In the genomic region with DNA sequence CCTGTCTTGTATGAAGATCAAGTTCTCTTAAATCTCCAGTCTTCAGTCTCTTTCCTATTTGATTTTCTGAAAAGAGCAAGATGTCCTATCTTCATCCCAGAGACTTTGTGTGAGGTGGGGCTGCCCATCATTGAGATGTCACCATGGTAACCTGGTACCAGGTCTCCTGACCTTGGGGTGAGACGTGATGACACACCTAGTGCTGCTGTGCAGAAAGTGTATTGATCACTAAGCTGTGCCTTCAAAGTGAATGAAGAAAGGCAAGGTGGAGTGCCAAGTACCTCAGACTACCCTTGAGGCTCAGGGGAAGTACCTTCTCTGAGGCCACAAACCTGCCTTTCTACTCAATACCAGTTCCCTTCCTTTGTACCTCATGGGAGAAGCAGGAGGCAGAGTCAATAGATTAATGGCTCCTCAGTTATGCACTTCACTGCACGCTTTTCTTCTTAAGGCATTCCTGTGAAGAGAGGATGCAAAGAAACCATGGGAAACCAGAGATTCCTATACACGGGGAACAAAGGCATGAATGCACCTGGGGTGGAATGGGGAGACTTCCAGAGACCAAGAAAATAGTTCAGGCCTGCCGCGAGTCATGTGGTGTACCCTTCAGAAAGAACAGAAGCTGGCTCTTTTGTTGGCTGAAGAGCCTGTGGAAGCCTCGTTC, we compare ENCODE assay signal across 16 mouse cellular contexts.
"Had no signal": no experiment of that assay in that cellular context is flagged by ENCODE, and none has a peak within 500 bp of the region (broad histone marks: within the 10 kb centered on the region; RNA-seq: fewer than 3 reads in every experiment).

No protein-coding gene starts in this region.

- H3K4me3 ChIP-seq: layer of hippocampus, adult 2 months; limb, embryonic 12.5 days; liver, embryonic 13.5 days; lung, embryonic 15.5 days; myocyte; neural tube, embryonic 15.5 days had no signal

- H3K9me3 ChIP-seq: limb, embryonic 12.5 days; liver, embryonic 13.5 days; lung, embryonic 15.5 days; neural tube, embryonic 15.5 days had no signal

- H3K27me3 ChIP-seq: limb, embryonic 12.5 days; liver, embryonic 13.5 days; lung, embryonic 15.5 days; neural tube, embryonic 15.5 days had no signal

- ATAC-seq: liver, postnatal 0 days had no signal

- H3K36me3 ChIP-seq: liver, embryonic 13.5 days; lung, embryonic 15.5 days; neural tube, embryonic 15.5 days had no signal

- H3K27ac ChIP-seq: layer of hippocampus, adult 2 months; limb, embryonic 12.5 days; liver, embryonic 13.5 days; lung, embryonic 15.5 days; neural tube, embryonic 15.5 days; stomach, postnatal 0 days had no signal

- H3K9ac ChIP-seq: limb, embryonic 12.5 days; liver, embryonic 13.5 days; liver, postnatal 0 days; lung, embryonic 15.5 days; neural tube, embryonic 15.5 days had no signal

- H3K4me1 ChIP-seq: limb, embryonic 12.5 days; liver, embryonic 13.5 days; lung, embryonic 15.5 days; neural tube, embryonic 15.5 days had no signal

- DNase-seq: kidney, postnatal 10 days; liver; liver, embryonic 13.5 days; liver, postnatal 0 days; lung, postnatal 36 days; midbrain, embryonic 14.5 days; right cerebral cortex, adult 18-20 months; right cerebral cortex, postnatal 25 days; thymus, adult 2 months; thymus, postnatal 25 days had no signal

- H3K4me2 ChIP-seq: limb, embryonic 12.5 days; liver, embryonic 13.5 days; lung, embryonic 15.5 days; neural tube, embryonic 15.5 days had no signal
